ENCODE assay signal across 8 mouse cellular contexts in the genomic region with DNA sequence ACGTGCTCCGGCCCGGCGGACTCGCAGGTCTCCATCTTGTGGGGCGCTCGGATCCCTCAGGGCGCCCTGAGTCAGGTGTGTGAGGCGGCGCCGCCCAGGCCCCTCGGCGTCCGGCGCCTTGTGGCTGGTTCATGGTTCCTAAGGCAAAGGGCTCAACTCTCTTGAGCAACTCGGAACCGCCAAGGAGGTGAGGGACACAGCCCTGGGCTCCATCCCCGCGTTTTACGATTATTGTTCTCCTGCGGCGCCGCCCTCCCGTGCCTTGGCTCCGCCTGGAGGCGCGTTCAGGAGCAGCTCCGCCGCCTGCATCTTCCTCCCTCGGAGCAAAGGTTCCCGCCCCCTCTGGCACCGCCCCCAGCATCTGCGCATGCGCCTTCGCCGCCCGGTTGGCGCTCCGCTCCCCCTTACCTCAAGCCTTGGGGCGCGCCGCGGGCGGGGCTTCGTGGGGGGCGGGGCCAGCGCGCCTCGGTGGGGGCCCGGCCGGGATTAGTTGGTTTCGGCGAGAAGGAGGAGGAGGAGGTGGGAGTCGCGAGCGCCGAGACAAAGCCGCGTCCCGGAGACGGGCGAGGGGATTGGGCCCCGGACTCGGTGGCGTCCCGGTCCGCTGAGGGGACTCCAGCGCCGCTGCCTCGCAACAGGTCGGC. TPM values are rescaled to one million over a fixed set of nuclear protein-coding genes. Genes with fewer than 3 reads are reported as not detected.
A peak's percentile ranks its signal among the peaks of the same experiment; 100 is the strongest.
DNase-seq lines count a peak whose midpoint lies in the region; ATAC-seq lines count a peak whose summit lies in the region.

A gene (plus strand): TSS at position 489 of the 644 bp plus-strand sequence.

- no peaks in the 10 kb centered on the region for H3K36me3 ChIP-seq in forebrain, embryonic 11.5 days (ENCODE audit: control insufficient read depth, insufficient read depth, low read length)
- H3K36me3 ChIP-seq in heart, embryonic 16.5 days (ENCODE audit: control insufficient read depth, insufficient read depth), result no peaks in the 10 kb centered on the region
- no peaks in the 10 kb centered on the region for H3K36me3 ChIP-seq in liver, embryonic 15.5 days (replicated peaks)
- H3K36me3 ChIP-seq in neural tube, embryonic 12.5 days, result no peaks in the 10 kb centered on the region

- H3K9me3 ChIP-seq in forebrain, embryonic 11.5 days (ENCODE audit: control insufficient read depth, low read length), result no peaks in the 10 kb centered on the region
- no peaks in the 10 kb centered on the region for H3K9me3 ChIP-seq in heart, embryonic 16.5 days (replicated peaks; ENCODE audit: control insufficient read depth, low read length)
- no peaks in the 10 kb centered on the region for H3K9me3 ChIP-seq in liver, embryonic 15.5 days (replicated peaks)
- no peaks in the 10 kb centered on the region for H3K9me3 ChIP-seq in neural tube, embryonic 12.5 days

- peak within 1 kb of the TSS; percentile 97 for H3K9ac ChIP-seq in forebrain, embryonic 11.5 days (ENCODE audit: low read length)
- peak within 1 kb of the TSS; percentile 94 for H3K9ac ChIP-seq in heart, embryonic 16.5 days (ENCODE audit: low read length)
- H3K9ac ChIP-seq in liver, embryonic 15.5 days, result peak within 1 kb of the TSS; percentile 81
- H3K9ac ChIP-seq in neural tube, embryonic 12.5 days, result peak within 1 kb of the TSS; percentile 90

- H3K27ac ChIP-seq in forebrain, embryonic 11.5 days (ENCODE audit: low read depth, low read length), result peak within 1 kb of the TSS; percentile 91
- H3K27ac ChIP-seq in heart, embryonic 16.5 days (ENCODE audit: low read length), result peak within 1 kb of the TSS; percentile 89
- peak within 1 kb of the TSS; percentile 75 for H3K27ac ChIP-seq in liver, embryonic 15.5 days (replicated peaks)
- peak within 1 kb of the TSS; percentile 80 for H3K27ac ChIP-seq in neural tube, embryonic 12.5 days

- H3K4me2 ChIP-seq in forebrain, embryonic 11.5 days (ENCODE audit: low read depth, low read length, severe bottlenecking), result peak within 1 kb of the TSS; percentile 77
- H3K4me2 ChIP-seq in heart, embryonic 16.5 days (ENCODE audit: low read depth, low read length), result peak within 1 kb of the TSS; percentile 87
- H3K4me2 ChIP-seq in liver, embryonic 15.5 days, result peak within 1 kb of the TSS; percentile 98
- H3K4me2 ChIP-seq in neural tube, embryonic 12.5 days (replicated peaks), result peak within 1 kb of the TSS; percentile 71

- H3K27me3 ChIP-seq in forebrain, embryonic 11.5 days (ENCODE audit: control insufficient read depth, insufficient read depth, low read length), result no peaks in the 10 kb centered on the region
- no peaks in the 10 kb centered on the region for H3K27me3 ChIP-seq in heart, embryonic 16.5 days (ENCODE audit: control insufficient read depth, insufficient read depth, low read length)
- H3K27me3 ChIP-seq in liver, embryonic 15.5 days, result peaks cover 5% of the 10 kb centered on the region; the same call in 1 of the 2 replicates
- no peaks in the 10 kb centered on the region for H3K27me3 ChIP-seq in neural tube, embryonic 12.5 days (replicated peaks)

- DNase-seq in CD8-positive naive resting alpha-beta T cell, adult 2 months (ENCODE audit: low read depth in 2 of 2, low spot score in 2 of 2), result peak; percentile 100
- DNase-seq in c-Kit-positive CD71-negative TER-119-negative erythroid progenitor cells, embryonic 14.5 days (ENCODE audit: low read depth), result peak; percentile 97
- peak; percentile 100 for DNase-seq in forebrain, embryonic 11.5 days (ENCODE audit: low spot score)
- DNase-seq in kidney, postnatal 36 days, result peak; percentile 98 to 99
- peak; percentile 94 for DNase-seq in telencephalon, adult 2 months (ENCODE audit: low read depth, low spot score)

- peaks cover 3% of the 10 kb centered on the region; the same call in 1 of the 2 replicates for H3K4me1 ChIP-seq in forebrain, embryonic 11.5 days (replicated peaks; ENCODE audit: control insufficient read depth, insufficient read depth, low read length)
- peaks cover 31% of the 10 kb centered on the region for H3K4me1 ChIP-seq in heart, embryonic 16.5 days (ENCODE audit: control insufficient read depth, insufficient read depth, low read length)
- peaks cover 18% of the 10 kb centered on the region for H3K4me1 ChIP-seq in liver, embryonic 15.5 days (replicated peaks)
- peaks cover 15% of the 10 kb centered on the region for H3K4me1 ChIP-seq in neural tube, embryonic 12.5 days

- H3K4me3 ChIP-seq in forebrain, embryonic 11.5 days (ENCODE audit: low read depth, low read length), result peak within 1 kb of the TSS; percentile 82
- H3K4me3 ChIP-seq in heart, embryonic 16.5 days (ENCODE audit: low read length), result peak within 1 kb of the TSS; percentile 84
- peak within 1 kb of the TSS; percentile 91 for H3K4me3 ChIP-seq in liver, embryonic 15.5 days (replicated peaks)
- peak within 1 kb of the TSS; percentile 87 for H3K4me3 ChIP-seq in neural tube, embryonic 12.5 days

- under 1% methylated on average over 71 of the region's 71 CpGs for WGBS in forebrain, embryonic 11.5 days
- WGBS in heart, embryonic 16.5 days, result under 1% methylated on average over 70 of the region's 71 CpGs
- 1% methylated on average over 71 of the region's 71 CpGs for WGBS in liver, embryonic 15.5 days (ENCODE audit: insufficient replicate concordance)
- WGBS in neural tube, embryonic 12.5 days, result under 1% methylated on average over 71 of the region's 71 CpGs

- peak; percentile 96 for ATAC-seq in forebrain, embryonic 11.5 days (replicated peaks; ENCODE audit: low FRiP score)
- ATAC-seq in heart, embryonic 16.5 days (replicated peaks; ENCODE audit: extremely low read depth, insufficient read depth, low FRiP score), result peak; percentile 94
- ATAC-seq in liver, embryonic 15.5 days (ENCODE audit: insufficient read depth), result peak; percentile 92
- peak; percentile 91 for ATAC-seq in neural tube, embryonic 12.5 days (ENCODE audit: low FRiP score, low read depth)

RNA-seq across cellular contexts. Expression of the gene that starts here (rescaled TPM):
- 35.7 and 38.5 TPM in 2 replicates for polyA plus RNA-seq in forebrain, embryonic 11.5 days (2014; fragmentation: Nextera tagmentation; extraction: Ambion mirVana)
- 13.1 and 14.4 TPM in 2 replicates for polyA plus RNA-seq in heart, embryonic 16.5 days (2015; fragmentation: Nextera tagmentation; extraction: Ambion mirVana)
- 3.5 and 3.8 TPM in 2 replicates for polyA plus RNA-seq in liver, embryonic 15.5 days (2015; fragmentation: Nextera tagmentation; extraction: Ambion mirVana)
- 24.2 and 32.2 TPM in 2 replicates for polyA plus RNA-seq in neural tube, embryonic 12.5 days (2016; fragmentation: Nextera tagmentation; extraction: Ambion mirVana)

Comparison
In these comparisons a context has a peak if more than half of its experiments do, and no peak if none do; other contexts are left out.
1. Peak in every context shown above with its lines: DNase-seq, ATAC-seq, H3K4me3 ChIP-seq and H3K27ac ChIP-seq.